Mouse (Mus musculus) WW6 (cell line): ENCODE results near the gene Mrfap1.
"Not testable (repeated sequence)": the region's sequence is repeated elsewhere in the genome, so short reads cannot be mapped to it uniquely, and the experiment has no call there.

Experiments used
- DNase-seq: peaks from one replicate; pipeline ENCODE4 v3.0.0-alpha.2; 2013; ENCODE audit warnings: low read depth, low spot score

Mrfap1 gene

GRCm38 (mm10) chr5:36796296-36797014 lies at the start of gene Mrfap1:
Gene Mrfap1 (minus strand): TSS chr5:36796772.
- peak; percentile 85 for DNase-seq

GRCm38 (mm10) chr5:36844490-36844889 lies 47.9 kb upstream of the Mrfap1 start:
- no peak for DNase-seq

GRCm38 (mm10) chr5:36841701-36842100 lies 45.1 kb upstream of the Mrfap1 start:
- no peak for DNase-seq

GRCm38 (mm10) chr5:36840092-36840491 lies 43.5 kb upstream of the Mrfap1 start:
- DNase-seq = no peak

GRCm38 (mm10) chr5:36839602-36840001 lies 43.0 kb upstream of the Mrfap1 start:
- no peak for DNase-seq

- no peak for DNase-seq
These were observed 42.5 kb upstream of the Mrfap1 start for GRCm38 (mm10) chr5:36839032-36839431.

GRCm38 (mm10) chr5:36835933-36836332 lies 39.4 kb upstream of the Mrfap1 start:
- DNase-seq = no peak

GRCm38 (mm10) chr5:36831272-36831671 lies 34.7 kb upstream of the Mrfap1 start:
- DNase-seq = no peak

- DNase-seq = peak; percentile 66
These were observed 33.6 kb upstream of the Mrfap1 start, which contains the start of gene Man2b2 for GRCm38 (mm10) chr5:36829913-36830879. Gene Man2b2 (minus strand): TSS chr5:36830653.

GRCm38 (mm10) chr5:36829098-36829497 lies 32.5 kb upstream of the Mrfap1 start:
- DNase-seq = no peak

GRCm38 (mm10) chr5:36822907-36823306 lies 26.3 kb upstream of the Mrfap1 start:
- DNase-seq = no peak

GRCm38 (mm10) chr5:36820142-36820541 lies 23.6 kb upstream of the Mrfap1 start:
- no peak for DNase-seq

GRCm38 (mm10) chr5:36819742-36820141 lies 23.2 kb upstream of the Mrfap1 start:
- DNase-seq = no peak

- DNase-seq = no peak
These were observed 21.2 kb upstream of the Mrfap1 start for GRCm38 (mm10) chr5:36817738-36818137.

GRCm38 (mm10) chr5:36814554-36814953 lies 18.0 kb upstream of the Mrfap1 start:
- DNase-seq = no peak

- no peak for DNase-seq
These were observed 14.8 kb upstream of the Mrfap1 start for GRCm38 (mm10) chr5:36811413-36811812.

- DNase-seq = no peak
These were observed 14.1 kb upstream of the Mrfap1 start for GRCm38 (mm10) chr5:36810634-36811033.

- no peak for DNase-seq
These were observed 12.6 kb upstream of the Mrfap1 start for GRCm38 (mm10) chr5:36809123-36809522.

- DNase-seq = no peak
These were observed 10.5 kb upstream of the Mrfap1 start for GRCm38 (mm10) chr5:36807106-36807505.

GRCm38 (mm10) chr5:36797291-36797690 lies 719 bp upstream of the Mrfap1 start:
- DNase-seq = no peak

GRCm38 (mm10) chr5:36795647-36796295 lies 801 bp downstream of the Mrfap1 start:
- DNase-seq = not testable (repeated sequence)

- no peak for DNase-seq
These were observed 4.7 kb downstream of the Mrfap1 start for GRCm38 (mm10) chr5:36791861-36792260.
